Mouse (Mus musculus) stomach, postnatal 0 days (tissue): ENCODE data around the gene Bach2.

Experiments
- CTCF ChIP-seq: IDR thresholded peaks from 2 replicates; pipeline ENCODE4 v1.5.1; 2016; ENCODE audit warnings: antibody characterized with exemption, low read depth, mild to moderate bottlenecking, moderate library complexity
- EP300 ChIP-seq: optimal IDR thresholded peaks from 2 replicates; pipeline ENCODE3; 2016; ENCODE audit warnings: antibody characterized with exemption

- TF ChIP-seq CTCF = no peak
- TF ChIP-seq EP300 = no peak
Measured at GRCm38 (mm10) chr4:32244092-32244745, 5.6 kb downstream of the Bach2 start.
